Mouse (Mus musculus): ENCODE data around the gene Ccdc126. TPM values are rescaled to one million over a fixed set of nuclear protein-coding genes. Genes with fewer than 3 reads are reported as not detected.

Gene Ccdc126
- total and polyA plus RNA-seq, 3 experiments = 2.3 to 6.1 (median 2.8) TPM

DNA sequence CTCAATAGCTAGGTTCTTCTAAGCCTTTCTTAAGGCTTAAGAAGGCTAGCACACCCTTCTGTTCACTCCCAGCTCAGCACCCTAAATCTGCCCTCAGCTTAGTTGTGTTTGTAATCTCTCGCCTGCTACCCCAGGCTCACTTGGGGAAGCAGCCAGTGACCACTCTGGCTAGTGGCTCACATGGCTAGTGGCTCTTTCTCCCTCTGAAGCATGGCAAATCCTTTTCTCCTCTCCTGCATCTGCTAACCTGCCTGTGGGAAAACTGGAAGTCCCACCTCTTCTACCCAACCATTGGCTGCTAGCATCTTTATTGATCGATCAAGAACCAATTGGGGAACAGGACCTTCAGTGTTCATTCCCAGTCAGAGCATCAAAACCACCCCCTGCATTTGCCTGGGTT lies 5.5 kb downstream of the Ccdc126 start:
- TF ChIP-seq ETS1 (conservative IDR thresholded peaks at IDR 0.05; ENCODE audit: low read depth, low read length) (no peak), HCFC1 (IDR thresholded peaks at IDR 0.05; ENCODE audit: low read depth, low read length) (no peak), KAT2A (IDR thresholded peaks at IDR 0.05; ENCODE audit: insufficient replicate concordance, low read length) (no peak), CHD1 (IDR thresholded peaks at IDR 0.05; ENCODE audit: low read depth, low read length) (no peak), ZNF384 (IDR thresholded peaks at IDR 0.05; ENCODE audit: low read depth, low read length) (no peak), MEF2A (IDR thresholded peaks at IDR 0.05; ENCODE audit: borderline replicate concordance, low read depth, low read length) (no peak), GABPA (IDR thresholded peaks at IDR 0.05; ENCODE audit: insufficient replicate concordance, low read depth, low read length) (no peak), PAX5 (IDR thresholded peaks at IDR 0.05; ENCODE audit: low read length) (no peak), ZMIZ1 (IDR thresholded peaks at IDR 0.05; ENCODE audit: low read depth, low read length) (no peak), BHLHE40 (IDR thresholded peaks at IDR 0.05; ENCODE audit: low read depth, low read length) (no peak), NRF1 (IDR thresholded peaks at IDR 0.05; ENCODE audit: low read depth, low read length) (no peak), TBP (conservative IDR thresholded peaks at IDR 0.05; ENCODE audit: low read depth, low read length) (no peak), CHD2 (IDR thresholded peaks at IDR 0.05; ENCODE audit: low read length) (no peak)

DNA sequence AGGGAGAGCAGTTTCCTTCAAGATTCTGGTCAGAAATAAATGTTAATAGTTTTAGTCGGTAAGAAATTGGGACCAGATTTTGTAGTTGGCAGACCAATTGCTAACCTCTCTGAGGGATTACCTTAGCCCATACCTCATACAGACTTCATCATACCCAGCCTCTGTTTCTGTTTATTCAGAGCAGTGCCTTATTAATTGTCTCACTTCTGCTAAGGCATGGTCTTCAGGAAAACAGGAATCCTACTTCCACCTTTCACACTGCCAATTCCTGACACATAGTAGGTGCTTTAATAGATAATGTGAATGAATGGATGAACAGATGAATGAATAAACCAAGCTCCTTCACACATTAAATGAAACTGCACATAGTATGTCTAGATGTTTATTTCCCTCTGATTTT lies 6.2 kb downstream of the Ccdc126 start:
- DNase-seq (ENCODE audit: extremely low read depth) = no peak
- Histone ChIP-seq H3K4me1 (ENCODE audit: control insufficient read depth in 1 of 2, insufficient read depth in 2 of 2) (peaks cover 0 to 13% of the 10 kb centered on the region in 2 experiments; a peak in 2 of 4 replicates), H3K9me3 (replicated peaks; ENCODE audit: low read length) (no peaks in the 10 kb centered on the region), H3K4me3 (replicated peaks in 1 of 3; ENCODE audit: low read depth in 2 of 3, low read length in 2 of 3, poor library complexity in 1 of 3) (no peak overlapping the region), H3K27me3 (replicated peaks) (no peaks in the 10 kb centered on the region), H3K4me2 (ENCODE audit: insufficient read depth, low read depth, poor library complexity, severe bottlenecking) (no peak overlapping the region), H3K36me3 (replicated peaks in 1 of 2; ENCODE audit: control insufficient read depth in 1 of 2, insufficient read depth in 1 of 2, low read length in 1 of 2) (no peaks in the 10 kb centered on the region), H3K27ac (ENCODE audit: insufficient read depth, low read depth) (no peak overlapping the region), H3K79me2 (replicated peaks; ENCODE audit: control insufficient read depth, extremely low read depth, insufficient read depth, poor library complexity, severe bottlenecking) (no peaks in the 10 kb centered on the region), H3K9ac (ENCODE audit: insufficient read depth, low read depth) (no peak overlapping the region)
- in situ Hi-C loops (cut with MboI; ENCODE audit: low pct_ligation_motif_present, low pct_unique_long_range_greater_than_20kb, low sequenced_read_pairs) = no loop called here
- no peak for TF ChIP-seq NRF1 (IDR thresholded peaks at IDR 0.05; ENCODE audit: low read depth, low read length)
- TF ChIP-seq TCF12 (IDR thresholded peaks at IDR 0.05; ENCODE audit: low read depth, low read length) = no peak
- TF ChIP-seq MEF2A (IDR thresholded peaks at IDR 0.05; ENCODE audit: borderline replicate concordance, low read depth, low read length) = no peak
- no peak for TF ChIP-seq CTCF (conservative IDR thresholded peaks at IDR 0.05 in 1 of 2, IDR thresholded peaks at IDR 0.05 in 1 of 2; ENCODE audit: low read depth in 2 of 2, low read length in 2 of 2)
- no peak for TF ChIP-seq CHD1 (IDR thresholded peaks at IDR 0.05; ENCODE audit: low read depth, low read length)
- TF ChIP-seq ZKSCAN1 (IDR thresholded peaks at IDR 0.05; ENCODE audit: borderline replicate concordance, low read depth, low read length) = peak; percentile 47
- dilution Hi-C loops (cut with MboI; ENCODE audit: extremely low pct_ligation_motif_present, extremely low pct_unique_long_range_greater_than_20kb, low sequenced_read_pairs) = no loop called here

More for the DNA sequence above, 5.5 kb downstream of the Ccdc126 start:
- Histone ChIP-seq H3K4me3 (replicated peaks in 1 of 3; ENCODE audit: low read depth in 2 of 3, low read length in 2 of 3, poor library complexity in 1 of 3) (no peak overlapping the region), H3K27ac (ENCODE audit: insufficient read depth, low read depth) (no peak overlapping the region), H3K36me3 (replicated peaks in 1 of 2; ENCODE audit: control insufficient read depth in 1 of 2, insufficient read depth in 1 of 2, low read length in 1 of 2) (no peaks in the 10 kb centered on the region), H3K4me1 (ENCODE audit: control insufficient read depth in 1 of 2, insufficient read depth in 2 of 2) (peaks cover 0 to 17% of the 10 kb centered on the region in 2 experiments; a peak in 2 of 4 replicates), H3K79me2 (replicated peaks; ENCODE audit: control insufficient read depth, extremely low read depth, insufficient read depth, poor library complexity, severe bottlenecking) (no peaks in the 10 kb centered on the region), H3K4me2 (ENCODE audit: insufficient read depth, low read depth, poor library complexity, severe bottlenecking) (no peak overlapping the region), H3K9me3 (replicated peaks; ENCODE audit: low read length) (no peaks in the 10 kb centered on the region), H3K27me3 (replicated peaks) (no peaks in the 10 kb centered on the region), H3K9ac (ENCODE audit: insufficient read depth, low read depth) (no peak overlapping the region)
- in situ Hi-C loops (cut with MboI; ENCODE audit: low pct_ligation_motif_present, low pct_unique_long_range_greater_than_20kb, low sequenced_read_pairs) = no loop called here
- dilution Hi-C loops (cut with MboI; ENCODE audit: extremely low pct_ligation_motif_present, extremely low pct_unique_long_range_greater_than_20kb, low sequenced_read_pairs) = no loop called here
- no peak for DNase-seq (ENCODE audit: extremely low read depth)

All from CH12.LX (cell line).